Mouse (Mus musculus) B cell, adult 62 days (primary cell): Measurements from ENCODE around the gene Popdc2. TPM values are rescaled to one million over a fixed set of nuclear protein-coding genes. Genes with fewer than 3 reads are reported as not detected.

ENCODE experiments used
- total RNA-seq: library from RNA; stranded (reverse); gene quantifications from 4 replicates; pipeline ENCODE4 v1.2.4, GENCODE M21; 2023

The Popdc2 gene
- total RNA-seq = 0.35 to 0.53 TPM in 2 of 4 replicates, not detected in the others

GRCm38 (mm10) chr16:38361933-38362332 lies at the start of gene Popdc2:
TSS of gene Popdc2 (plus strand) at chr16:38362209.

GRCm38 (mm10) chr16:38341396-38342324 lies 20.3 kb upstream of the Popdc2 start, which contains the start of gene Maats1:
TSS of gene Maats1 (minus strand) at chr16:38342143.

GRCm38 (mm10) chr16:38346529-38347325 lies 15.3 kb upstream of the Popdc2 start, which contains the start of the genes Cox17 and Gm21987:
TSS of gene Cox17 (plus strand) at chr16:38346991.
TSS of gene Gm21987 (plus strand) at chr16:38347040.

Other genes starting within 250 kb of the Popdc2 start
- not detected in 4 replicates for gene Nr1i2, start 67.4 kb upstream of the Popdc2 start, total RNA-seq
- gene Maats1, start 20.1 kb upstream of the Popdc2 start, total RNA-seq = 0.30 TPM in 1 of 4 replicates, not detected in the others
- gene Cox17, start 15.2 kb upstream of the Popdc2 start, total RNA-seq = 68.1 to 84.3 TPM (median 77.1 TPM) in 4 replicates
- gene Gm21987, start 15.2 kb upstream of the Popdc2 start, total RNA-seq = 1.8 TPM in 1 of 4 replicates, not detected in the others
- gene Pla1a, start 70.9 kb downstream of the Popdc2 start, total RNA-seq = not detected in 4 replicates
- gene Adprh, start 90.5 kb downstream of the Popdc2 start, total RNA-seq = 25.9 to 32.5 TPM (median 27.8 TPM) in 4 replicates
- gene Cd80, start 93.4 kb downstream of the Popdc2 start, total RNA-seq = 1.4 to 2.6 TPM (median 1.7 TPM) in 4 replicates
- 17.6 to 21.6 TPM (median 19.5 TPM) in 4 replicates for gene Timmdc1, start 160.5 kb downstream of the Popdc2 start, total RNA-seq
- gene Poglut1, start 188.0 kb downstream of the Popdc2 start, total RNA-seq = 16.7 to 27.5 TPM (median 24.9 TPM) in 4 replicates
- 49.9 to 65.0 TPM (median 59.6 TPM) in 4 replicates for gene Tmem39a, start 196.5 kb downstream of the Popdc2 start, total RNA-seq